Mouse (Mus musculus) testis, adult 2 months (tissue): Measurements from ENCODE around the gene Actn1. TPM values are rescaled to one million over a fixed set of nuclear protein-coding genes. Genes with fewer than 3 reads are reported as not detected.
A peak's percentile ranks its signal among the peaks of the same experiment; 100 is the strongest.

ENCODE experiments used
- H3K27ac ChIP-seq: fragments of 200-500 bp; 2 replicates; pipeline ENCODE4 v1.5.1; 2012; ENCODE audit warnings: low read depth, low read length; ENCODE audit not compliant: control insufficient read depth, insufficient read depth
- H3K27me3 ChIP-seq: fragments of 200-500 bp; 2 replicates; pipeline ENCODE4 v1.6.1; 2012; ENCODE audit warnings: mild to moderate bottlenecking, low read length, moderate library complexity; ENCODE audit not compliant: control insufficient read depth, insufficient read depth
- H3K36me3 ChIP-seq: fragments of 200-500 bp; 2 replicates; pipeline ENCODE4 v1.6.1; 2012; ENCODE audit warnings: mild to moderate bottlenecking, low read length; ENCODE audit not compliant: control insufficient read depth, insufficient read depth
- H3K4me1 ChIP-seq: fragments of 200-500 bp; 2 replicates; pipeline ENCODE4 v1.6.1; 2012; ENCODE audit warnings: low read length; ENCODE audit not compliant: control insufficient read depth, insufficient read depth
- H3K4me3 ChIP-seq: fragments of 200-500 bp; 2 replicates; pipeline ENCODE4 v1.5.1; 2012; ENCODE audit warnings: low read depth, mild to moderate bottlenecking, low read length, moderate library complexity, mixed read lengths; ENCODE audit not compliant: control insufficient read depth
- CTCF ChIP-seq: fragments of 200-500 bp; IDR thresholded peaks from 2 replicates; pipeline ENCODE4 v1.5.1; 2012; ENCODE audit warnings: low read depth, mild to moderate bottlenecking, inconsistent platforms, low read length, moderate library complexity; ENCODE audit not compliant: control insufficient read depth, insufficient read depth, insufficient replicate concordance
- POLR2A ChIP-seq: fragments of 200-500 bp; IDR thresholded peaks from 2 replicates; pipeline ENCODE4 v1.6.1; 2012; ENCODE audit warnings: low read depth, mild to moderate bottlenecking, inconsistent platforms, low read length, moderate library complexity; ENCODE audit not compliant: control insufficient read depth
- polyA plus RNA-seq: library from polyadenylated mRNA; depleted of rRNA; stranded (reverse); fragments of >200 nt; gene quantifications from 2 replicates; pipeline ENCODE4 v1.2.3, GENCODE M21; 2012

The Actn1 gene
- polyA plus RNA-seq, 1 experiment = 7.6 TPM

DNA sequence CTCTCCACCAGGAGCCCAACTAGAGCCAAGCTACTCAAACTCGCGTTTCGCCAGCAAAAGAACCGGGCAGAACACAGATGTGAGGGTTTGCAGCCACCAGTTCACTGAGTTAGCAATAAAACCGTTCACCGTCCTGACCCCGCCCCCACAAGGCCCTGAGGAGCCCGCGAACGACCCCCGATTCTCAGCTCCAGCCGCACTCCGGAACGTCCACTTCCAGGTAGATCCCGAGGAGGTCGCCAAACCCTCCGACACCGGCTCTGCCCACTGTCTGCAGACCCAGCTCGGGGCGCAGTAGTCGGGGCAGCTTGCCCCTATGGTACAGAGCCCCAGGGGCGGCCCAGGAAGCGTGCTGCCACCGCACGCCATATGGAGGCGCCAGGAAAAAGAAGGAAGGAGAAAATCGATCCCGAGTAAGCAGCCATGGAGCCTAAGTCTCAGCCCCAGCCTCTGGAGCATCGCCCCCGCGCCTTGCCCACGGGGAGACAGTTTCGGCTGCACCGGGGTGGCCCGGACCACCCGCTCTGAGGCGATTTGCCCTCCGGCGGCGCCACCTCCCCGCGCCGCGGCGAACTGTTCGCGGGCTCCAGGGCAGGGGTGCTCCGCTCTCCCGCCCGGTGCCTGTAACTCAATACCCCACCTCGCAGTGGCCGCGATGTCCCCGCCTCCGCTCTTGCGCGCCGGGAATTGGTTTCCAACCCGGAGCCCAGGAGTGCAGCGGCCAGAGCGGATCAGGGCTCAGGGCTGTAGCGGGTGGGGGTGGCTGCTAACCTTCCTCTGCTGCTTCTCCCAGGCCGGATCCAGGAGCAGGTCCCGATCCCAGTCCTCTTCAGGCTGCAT is 735 bp downstream of the Actn1 start:
- H3K27ac ChIP-seq = peak overlapping the region; percentile 72
- H3K4me3 ChIP-seq = peak overlapping the region; percentile 62
- H3K36me3 ChIP-seq = no peaks in the 10 kb centered on the region
- H3K4me1 ChIP-seq = peaks cover 20% of the 10 kb centered on the region
- peaks cover 3% of the 10 kb centered on the region; the same call in 1 of the 2 replicates for H3K27me3 ChIP-seq
- TF ChIP-seq POLR2A (no peak), CTCF (no peak)

DNA sequence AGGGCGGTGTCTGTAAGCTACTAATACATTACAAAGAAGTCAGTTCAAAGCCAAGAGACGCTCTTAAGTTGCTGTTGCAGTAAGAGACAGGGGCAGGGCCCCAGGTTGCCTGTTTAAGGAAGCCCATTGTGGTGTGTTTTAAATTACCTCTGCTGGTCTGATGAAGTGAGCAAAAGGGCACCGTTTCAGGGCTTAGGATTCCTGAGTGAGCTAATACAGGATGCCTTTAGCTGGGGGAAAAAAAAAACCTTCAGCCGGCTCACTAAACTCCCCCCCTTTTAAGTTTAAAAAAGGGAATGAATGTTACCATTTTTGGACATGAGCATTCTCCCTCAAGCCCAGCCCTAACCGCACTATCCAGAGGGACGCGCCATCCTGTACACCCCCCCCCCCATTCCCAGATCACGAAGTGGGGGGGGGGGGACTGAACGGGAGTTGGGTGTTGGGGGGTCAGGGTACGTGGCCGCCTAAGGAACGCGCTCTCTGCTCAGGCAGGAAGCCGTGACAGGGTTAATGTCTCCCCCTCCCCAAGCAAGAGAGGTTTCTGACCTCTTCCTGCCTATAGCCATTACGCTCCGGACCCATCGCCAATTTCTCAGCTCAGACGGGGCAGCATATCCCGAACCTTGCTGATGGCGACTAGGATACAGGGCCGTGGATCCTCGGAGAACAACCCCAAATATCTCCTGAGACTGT is 1.5 kb downstream of the Actn1 start:
- H3K4me3 ChIP-seq = peak overlapping the region; percentile 62
- H3K27me3 ChIP-seq = peaks cover 3% of the 10 kb centered on the region; the same call in 1 of the 2 replicates
- peak overlapping the region; percentile 72 for H3K27ac ChIP-seq
- no peaks in the 10 kb centered on the region for H3K36me3 ChIP-seq
- TF ChIP-seq CTCF (no peak), POLR2A (no peak)
- H3K4me1 ChIP-seq = peaks cover 20% of the 10 kb centered on the region

DNA sequence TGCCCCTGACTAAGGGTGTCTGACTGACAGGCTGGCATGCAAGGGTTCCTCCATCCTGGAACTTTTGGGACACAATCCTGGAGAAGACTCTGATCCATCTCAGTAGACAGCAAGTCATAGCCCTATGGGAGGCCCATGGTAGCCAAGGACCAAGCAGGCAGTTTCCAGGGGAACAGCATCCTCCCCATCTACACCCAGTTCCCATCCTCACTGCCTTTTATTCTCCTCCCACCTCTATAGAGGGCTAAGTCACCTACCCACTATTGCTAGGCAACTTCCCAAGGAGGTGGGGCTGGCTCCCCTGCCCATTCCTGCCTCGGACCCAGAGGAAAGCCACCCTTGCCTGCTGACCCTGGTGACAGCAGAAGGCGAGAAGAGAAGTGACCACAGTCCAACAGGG is 8.2 kb downstream of the Actn1 start:
- no peaks in the 10 kb centered on the region for H3K27me3 ChIP-seq
- peaks cover 2% of the 10 kb centered on the region; the same call in 1 of the 2 replicates for H3K4me1 ChIP-seq
- TF ChIP-seq POLR2A = no peak
- no peak for TF ChIP-seq CTCF
- H3K36me3 ChIP-seq = no peaks in the 10 kb centered on the region
- H3K27ac ChIP-seq = no peak overlapping the region
- no peak overlapping the region for H3K4me3 ChIP-seq

DNA sequence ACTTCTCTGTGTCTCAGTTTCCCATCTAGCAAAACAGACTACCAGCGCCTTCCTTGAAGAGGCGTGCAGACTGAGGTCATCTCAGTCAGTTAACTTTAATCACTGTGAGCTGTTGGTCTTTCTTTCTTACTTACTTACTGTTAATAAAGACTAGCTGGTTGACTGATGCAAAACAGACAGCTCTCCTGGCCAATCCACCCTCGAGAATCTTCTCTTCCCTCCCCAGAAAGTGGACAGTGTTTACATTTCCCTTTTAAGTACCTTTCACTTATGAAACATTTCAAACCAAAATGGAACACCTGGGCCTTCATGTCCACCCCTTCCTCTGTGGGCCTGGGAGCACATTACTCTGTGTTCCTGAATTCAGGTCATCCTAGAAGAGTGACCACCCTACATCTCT is 8.6 kb downstream of the Actn1 start:
- H3K27me3 ChIP-seq = no peaks in the 10 kb centered on the region
- no peak overlapping the region for H3K4me3 ChIP-seq
- TF ChIP-seq CTCF (no peak), POLR2A (no peak)
- H3K36me3 ChIP-seq = no peaks in the 10 kb centered on the region
- H3K27ac ChIP-seq = no peak overlapping the region
- H3K4me1 ChIP-seq = peaks cover 2% of the 10 kb centered on the region; the same call in 1 of the 2 replicates

DNA sequence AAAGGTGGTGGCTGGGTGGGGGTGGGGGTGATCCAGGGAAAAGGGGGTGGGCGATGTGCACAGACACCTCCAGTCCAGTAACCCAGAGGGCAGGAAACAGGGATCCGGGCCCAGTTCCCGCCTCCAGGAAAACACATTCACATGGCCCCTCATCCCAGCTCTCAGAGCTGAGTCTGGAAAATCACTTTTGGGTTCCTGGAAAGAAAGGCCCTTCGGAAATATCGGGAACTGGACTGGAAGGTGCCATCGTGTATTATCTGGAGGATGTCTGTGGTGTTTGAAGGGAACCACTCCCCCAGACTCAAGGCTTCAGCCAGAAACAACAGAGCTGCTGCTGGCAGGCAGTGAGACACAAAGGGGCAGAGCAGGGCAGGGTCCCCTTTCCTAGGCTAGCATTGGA is 10.6 kb downstream of the Actn1 start:
- TF ChIP-seq CTCF (no peak), POLR2A (no peak)
- no peak overlapping the region for H3K27ac ChIP-seq
- no peak overlapping the region for H3K4me3 ChIP-seq
- H3K27me3 ChIP-seq = no peaks in the 10 kb centered on the region
- peaks cover 2% of the 10 kb centered on the region; the same call in 1 of the 2 replicates for H3K4me1 ChIP-seq
- no peaks in the 10 kb centered on the region for H3K36me3 ChIP-seq

DNA sequence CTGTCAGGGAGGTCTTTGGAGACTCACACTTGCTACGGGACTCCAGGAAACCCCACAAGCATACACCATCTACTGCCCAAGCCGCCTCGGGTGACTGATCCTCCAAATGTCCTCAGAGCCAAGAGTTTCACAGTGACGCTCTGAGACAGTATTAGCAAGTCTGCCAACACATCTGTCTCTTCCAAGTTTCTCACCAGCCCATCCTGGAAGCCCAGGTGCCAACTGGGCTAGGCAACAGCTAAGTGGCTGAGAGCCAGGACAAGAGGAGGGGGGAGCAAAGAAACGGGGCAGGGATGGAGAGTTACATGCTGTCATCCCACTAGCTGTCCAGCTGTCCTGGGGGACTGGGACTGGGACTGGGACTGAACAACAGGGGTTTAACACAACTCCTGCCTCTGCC is 13.1 kb downstream of the Actn1 start:
- Histone ChIP-seq H3K27me3 (no peaks in the 10 kb centered on the region), H3K36me3 (no peaks in the 10 kb centered on the region), H3K4me3 (no peak overlapping the region), H3K27ac (no peak overlapping the region), H3K4me1 (peaks cover 4% of the 10 kb centered on the region)
- TF ChIP-seq CTCF = no peak
- no peak for TF ChIP-seq POLR2A

DNA sequence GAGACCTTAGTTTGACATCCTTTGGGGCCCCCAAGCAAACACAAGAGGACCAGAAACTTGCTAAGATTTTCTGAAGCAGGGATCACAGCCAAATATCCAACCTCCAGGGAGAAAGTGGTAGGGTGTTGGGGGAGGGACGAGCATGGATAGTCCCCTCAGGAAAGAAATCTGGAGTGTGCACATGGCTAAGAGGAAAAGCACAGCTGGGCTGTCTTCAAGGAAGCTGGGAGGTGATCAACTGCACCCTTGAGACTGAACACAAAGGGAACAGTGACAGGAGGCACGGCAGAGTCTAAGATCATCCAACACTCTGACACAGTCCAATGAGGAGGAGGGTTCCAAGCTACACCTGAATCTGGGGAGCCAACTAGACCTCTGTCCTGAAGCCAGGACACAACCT is 13.7 kb downstream of the Actn1 start:
- Histone ChIP-seq H3K4me3 (no peak overlapping the region), H3K27me3 (no peaks in the 10 kb centered on the region), H3K36me3 (no peaks in the 10 kb centered on the region), H3K4me1 (peaks cover 6% of the 10 kb centered on the region), H3K27ac (no peak overlapping the region)
- TF ChIP-seq POLR2A (no peak), CTCF (no peak)
